Mouse (Mus musculus): ENCODE results near the gene Mycbp2.

DNA sequence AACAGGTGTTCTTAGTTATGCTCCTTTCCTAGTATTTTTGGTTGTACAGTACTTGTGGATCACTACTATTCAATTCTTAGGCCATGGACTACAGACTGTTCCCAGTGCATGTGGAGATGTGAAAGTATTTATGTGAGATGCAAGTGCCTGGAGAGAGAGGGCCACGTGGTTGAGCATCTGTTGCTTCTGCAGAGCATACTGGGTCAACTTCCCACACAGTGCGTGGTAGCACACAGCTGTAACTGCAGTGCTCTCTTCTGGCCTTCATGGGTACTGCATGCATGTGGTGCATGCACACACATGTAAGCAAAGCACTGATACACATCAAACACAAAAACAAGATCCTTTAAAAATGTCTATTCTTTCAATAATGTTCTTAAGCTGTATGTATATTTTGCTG is 214.6 kb downstream of the Mycbp2 start:
- TF ChIP-seq CTCF (IDR thresholded peaks at IDR 0.05; ENCODE audit: extremely low read depth, insufficient read length, insufficient replicate concordance, low read depth, low read length) (peak; percentile 61; the same call in 1 of the 2 replicates), POLR2A (IDR thresholded peaks at IDR 0.05; ENCODE audit: low read depth, low read length) (no peak)

Measured in small intestine, adult 2 months (tissue).